Mouse (Mus musculus) cerebellum, adult (tissue): ENCODE results near the gene Ctnnbip1.

ENCODE experiments used
- ATAC-seq: cut with Nextera tagmentation; 2 replicates; pipeline ENCODE4 v1.9.2; 2017; ENCODE audit warnings: mild to moderate bottlenecking, moderate library complexity, mixed read lengths; ENCODE audit not compliant: insufficient number of reproducible peaks, low FRiP score, low TSS enrichment

The Ctnnbip1 gene

GRCm38 (mm10) chr4:149557905-149558304 lies 39.9 kb downstream of the Ctnnbip1 start:
- no peak for ATAC-seq

GRCm38 (mm10) chr4:149558389-149558788 lies 40.4 kb downstream of the Ctnnbip1 start:
- no peak for ATAC-seq

- no peak for ATAC-seq
Observed at GRCm38 (mm10) chr4:149561392-149561791, 43.4 kb downstream of the Ctnnbip1 start.

- ATAC-seq: peak; percentile 38; the same call in 1 of the 2 replicates
Observed at GRCm38 (mm10) chr4:149561986-149562904, 44.2 kb downstream of the Ctnnbip1 start.

GRCm38 (mm10) chr4:149562905-149563347 lies 44.9 kb downstream of the Ctnnbip1 start:
- ATAC-seq: 0 out of 2 replicates have a peak, but pooled peaks have one; percentile 42

GRCm38 (mm10) chr4:149563941-149564361 lies 45.9 kb downstream of the Ctnnbip1 start:
- ATAC-seq: no peak

GRCm38 (mm10) chr4:149564452-149565407 lies 46.7 kb downstream of the Ctnnbip1 start:
- peak; percentile 78 for ATAC-seq

GRCm38 (mm10) chr4:149567432-149568026 lies 49.5 kb downstream of the Ctnnbip1 start:
- no peak for ATAC-seq

GRCm38 (mm10) chr4:149568622-149569021 lies 50.6 kb downstream of the Ctnnbip1 start:
- no peak for ATAC-seq

- ATAC-seq: no peak
Observed at GRCm38 (mm10) chr4:149569781-149570497, 51.9 kb downstream of the Ctnnbip1 start.

- no peak for ATAC-seq
Observed at GRCm38 (mm10) chr4:149570498-149570863, 52.4 kb downstream of the Ctnnbip1 start.

- ATAC-seq: no peak
Observed at GRCm38 (mm10) chr4:149571209-149571608, 53.2 kb downstream of the Ctnnbip1 start.

- ATAC-seq: no peak
Observed at GRCm38 (mm10) chr4:149571651-149572149, 53.7 kb downstream of the Ctnnbip1 start.

GRCm38 (mm10) chr4:149572446-149572845 lies 54.4 kb downstream of the Ctnnbip1 start:
- ATAC-seq: no peak

- ATAC-seq: no peak
Observed at GRCm38 (mm10) chr4:149572851-149573250, 54.8 kb downstream of the Ctnnbip1 start.

GRCm38 (mm10) chr4:149574391-149574821 lies 56.4 kb downstream of the Ctnnbip1 start:
- ATAC-seq: no peak

- ATAC-seq: no peak
Observed at GRCm38 (mm10) chr4:149576061-149576460, 58.0 kb downstream of the Ctnnbip1 start.

GRCm38 (mm10) chr4:149576993-149577548 lies 59.0 kb downstream of the Ctnnbip1 start:
- ATAC-seq: no peak

- ATAC-seq: no peak
Observed at GRCm38 (mm10) chr4:149578085-149578681, 60.1 kb downstream of the Ctnnbip1 start.
